Mouse (Mus musculus): Measurements from ENCODE around the gene Ttc13.

GRCm38 (mm10) chr8:124732828-124733227 is 11.0 kb upstream of the Ttc13 start:
- TF ChIP-seq CTCF (conservative IDR thresholded peaks at IDR 0.05; ENCODE audit: insufficient read depth, insufficient read length, low read depth, low read length) (no peak), POLR2A (IDR thresholded peaks at IDR 0.05; ENCODE audit: low read depth, low read length) (no peak)

All from kidney, adult 2 months (tissue).